Mouse (Mus musculus) liver, postnatal 0 days (tissue): ENCODE data around the gene Sprr2d. TPM values are rescaled to one million over a fixed set of nuclear protein-coding genes. Genes with fewer than 3 reads are reported as not detected.

Experiments
- ATAC-seq: fragments of 200-750 bp; cut with Nextera tagmentation; 2 replicates; pipeline ENCODE4 v1.8.0; 2017; ENCODE audit warnings: mild to moderate bottlenecking, moderate library complexity
- DNase-seq: peaks from one replicate; pipeline ENCODE4 v3.0.0-alpha.2; 2016
- H3K27ac ChIP-seq: fragments of 300-500 bp; sonication (generic); 2 replicates; pipeline ENCODE4 v1.5.1; 2014; ENCODE audit warnings: antibody characterized with exemption, moderate library complexity, mild to moderate bottlenecking, low read depth
- H3K27me3 ChIP-seq: fragments of 300-500 bp; sonication (generic); 2 replicates; pipeline ENCODE4 v1.6.1; 2014; ENCODE audit warnings: low read length, control low read depth, mixed read lengths; ENCODE audit not compliant: insufficient read depth
- H3K36me3 ChIP-seq: fragments of 300-500 bp; sonication (generic); replicated peaks from 2 replicates; pipeline ENCODE4 v1.6.1; 2014; ENCODE audit warnings: mild to moderate bottlenecking, control low read depth, low read length, moderate library complexity, mixed read lengths; ENCODE audit not compliant: insufficient read depth
- H3K4me1 ChIP-seq: fragments of 300-500 bp; sonication (generic); 2 replicates; pipeline ENCODE4 v1.6.1; 2014; ENCODE audit warnings: antibody characterized with exemption, mild to moderate bottlenecking, control low read depth; ENCODE audit not compliant: insufficient read depth
- H3K4me2 ChIP-seq: fragments of 300-500 bp; sonication (generic); 2 replicates; pipeline ENCODE4 v1.6.1; 2014; ENCODE audit warnings: low read depth, mild to moderate bottlenecking, low read length, moderate library complexity, mixed read lengths
- H3K4me3 ChIP-seq: fragments of 300-500 bp; sonication (generic); 2 replicates; pipeline ENCODE4 v1.5.1; 2014; ENCODE audit warnings: low read depth, low read length
- H3K9ac ChIP-seq: fragments of 300-500 bp; sonication (generic); replicated peaks from 2 replicates; pipeline ENCODE4 v1.6.1; 2014; ENCODE audit warnings: mild to moderate bottlenecking, moderate library complexity
- H3K9me3 ChIP-seq: fragments of 300-500 bp; sonication (generic); 2 replicates; pipeline ENCODE4 v1.6.1; 2016; ENCODE audit warnings: mild to moderate bottlenecking, control low read depth, low read length, mixed read lengths
- CTCF ChIP-seq: sonication (generic); IDR thresholded peaks from 2 replicates; pipeline ENCODE4 v1.5.1; 2016; ENCODE audit warnings: antibody characterized with exemption, low read depth
- EP300 ChIP-seq: IDR thresholded peaks from 2 replicates; pipeline ENCODE4 v1.6.1; 2016; ENCODE audit warnings: antibody characterized with exemption, low read depth, mild to moderate bottlenecking
- WGBS: fragments of 180-500 bp; shearing (Covaris S2); extraction: QIAGEN DNeasy Blood & Tissue Kit; methylation state at CpG from one replicate; pipeline ENCODE4 v1.1.7; 2014; ENCODE audit not compliant: insufficient replicate concordance; 5-methylcytosine and 5-hydroxymethylcytosine counted together
- polyA plus RNA-seq: library from polyadenylated mRNA; unstranded; fragments of >200 nt; fragmentation: Nextera tagmentation; extraction: Ambion mirVana; gene quantifications from 2 replicates; pipeline ENCODE4 v1.2.1, GENCODE M21; 2015

The Sprr2d gene
- polyA plus RNA-seq, 1 experiment from 2014 or later, result not detected

DNA sequence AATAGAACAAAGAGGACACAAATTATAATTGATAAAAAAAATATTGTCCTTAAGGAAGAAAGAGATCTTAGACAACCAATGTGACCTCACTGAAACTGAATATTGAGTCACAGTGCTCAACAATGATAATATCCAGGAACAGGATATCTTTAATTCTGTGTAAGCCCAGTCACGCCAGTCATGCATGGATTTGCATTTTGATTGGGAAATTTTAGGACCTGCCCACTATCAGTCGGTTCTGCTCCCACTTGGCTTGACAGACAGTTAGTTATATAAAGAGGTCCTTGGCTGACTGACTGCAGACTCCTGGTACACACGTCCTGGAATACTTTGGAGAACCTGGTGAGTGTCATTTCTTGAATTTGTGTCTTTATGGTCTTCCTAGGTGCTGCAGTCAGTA is 25.9 kb downstream of the Sprr2d start, which contains the start of gene Sprr2f:
Gene Sprr2f, plus strand, starts transcription at position 301 of the 400 bp plus-strand sequence.
- H3K4me1 ChIP-seq, result no peaks in the 10 kb centered on the region
- no peaks in the 10 kb centered on the region for H3K36me3 ChIP-seq
- ATAC-seq (no peak), DNase-seq (no peak)
- no peak within 1 kb of the TSS for H3K4me2 ChIP-seq
- no peaks in the 10 kb centered on the region for H3K27me3 ChIP-seq
- H3K4me3 ChIP-seq, result no peak within 1 kb of the TSS
- TF ChIP-seq EP300 (no peak), CTCF (no peak)
- no peak within 1 kb of the TSS for H3K27ac ChIP-seq
- WGBS, result 56% methylated on average over 3 of the region's 3 CpGs
- no peak within 1 kb of the TSS for H3K9ac ChIP-seq
- no peaks in the 10 kb centered on the region for H3K9me3 ChIP-seq

DNA sequence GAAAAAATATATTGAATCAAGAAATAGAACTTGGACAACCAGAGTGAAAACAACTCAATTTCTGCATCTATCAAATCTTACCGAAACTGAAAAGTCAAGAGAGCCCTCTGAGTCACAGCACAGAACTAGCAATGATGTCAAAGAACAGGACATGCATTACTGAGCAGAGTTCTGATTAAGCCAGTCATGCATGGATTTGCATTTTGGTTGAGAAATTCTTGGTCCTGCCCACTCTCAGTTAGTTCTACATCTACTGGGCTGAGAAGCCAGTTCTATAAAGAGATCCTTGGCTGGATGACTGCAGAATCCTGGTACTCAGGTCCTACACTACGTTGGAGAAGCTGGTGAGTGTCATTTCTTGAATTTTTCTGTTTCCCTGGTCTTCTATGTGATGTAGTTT is 34.7 kb downstream of the Sprr2d start:
- Histone ChIP-seq H3K27me3 (no peaks in the 10 kb centered on the region), H3K9ac (no peak overlapping the region), H3K9me3 (no peaks in the 10 kb centered on the region), H3K4me2 (no peak overlapping the region), H3K27ac (no peak overlapping the region), H3K4me1 (no peaks in the 10 kb centered on the region), H3K4me3 (no peak overlapping the region), H3K36me3 (no peaks in the 10 kb centered on the region)
- DNase-seq (no peak), ATAC-seq (no peak)
- 54% methylated on average over 2 of the region's 2 CpGs for WGBS
- TF ChIP-seq EP300 (no peak), CTCF (no peak)

DNA sequence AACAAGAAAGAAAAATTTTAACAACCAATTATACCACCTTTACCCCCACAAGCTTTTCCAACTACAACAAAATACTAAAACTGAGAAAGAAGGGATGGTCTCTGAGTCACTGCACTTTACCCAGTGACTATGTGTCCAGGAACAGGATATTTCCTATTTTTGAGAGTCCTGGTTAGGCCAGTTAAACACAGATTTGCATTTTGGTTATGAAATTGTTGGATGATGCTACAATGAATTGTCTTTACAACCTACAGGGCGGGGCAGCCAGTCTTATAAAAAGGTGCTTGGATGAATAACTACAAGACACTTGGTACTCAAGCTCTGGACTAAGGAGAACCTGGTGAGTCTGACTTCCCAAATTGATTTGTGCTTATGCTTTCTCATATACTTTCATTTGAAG is 46.4 kb downstream of the Sprr2d start, which contains the start of gene Sprr2h:
Gene Sprr2h, plus strand, starts transcription at position 301 of the 400 bp plus-strand sequence.
- ATAC-seq (no peak), DNase-seq (no peak)
- no peak within 1 kb of the TSS for H3K27ac ChIP-seq
- no peaks in the 10 kb centered on the region for H3K36me3 ChIP-seq
- H3K4me3 ChIP-seq, result no peak within 1 kb of the TSS
- WGBS, result 69% methylated on average over 1 of the region's 1 CpGs
- H3K9ac ChIP-seq, result no peak within 1 kb of the TSS
- no peak within 1 kb of the TSS for H3K4me2 ChIP-seq
- no peaks in the 10 kb centered on the region for H3K4me1 ChIP-seq
- no peaks in the 10 kb centered on the region for H3K9me3 ChIP-seq
- no peak for TF ChIP-seq CTCF
- TF ChIP-seq EP300, result no peak
- H3K27me3 ChIP-seq, result no peaks in the 10 kb centered on the region

Other genes with a start within 250 kb of the Sprr2d start
- gene Prr9, start 215.2 kb upstream of the Sprr2d start, polyA plus RNA-seq, result not detected in 2 replicates
- not detected in 2 replicates for gene Lelp1, start 196.4 kb upstream of the Sprr2d start, polyA plus RNA-seq
- not detected in 2 replicates for gene Sprr2a1, start 123.3 kb upstream of the Sprr2d start, polyA plus RNA-seq
- 0.21 TPM in 1 of 2 replicates, not detected in the other for gene Sprr2a2, start 123.2 kb upstream of the Sprr2d start, polyA plus RNA-seq
- gene Sprr2a3, start 53.7 kb upstream of the Sprr2d start, polyA plus RNA-seq, result not detected in 2 replicates
- not detected in 2 replicates for gene Sprr2b, start 22.5 kb upstream of the Sprr2d start, polyA plus RNA-seq
- gene Sprr2e, start 13.0 kb downstream of the Sprr2d start, polyA plus RNA-seq, result not detected in 2 replicates
- not detected in 2 replicates for gene Sprr2f, start 26.0 kb downstream of the Sprr2d start, polyA plus RNA-seq
- not detected in 2 replicates for gene Sprr2h, start 46.5 kb downstream of the Sprr2d start, polyA plus RNA-seq
- not detected in 2 replicates for gene Sprr2i, start 68.9 kb downstream of the Sprr2d start, polyA plus RNA-seq
- not detected in 2 replicates for gene Sprr2j-ps, start 78.9 kb downstream of the Sprr2d start, polyA plus RNA-seq
- 4.1 and 4.5 TPM in 2 replicates for gene Gm9774, start 90.3 kb downstream of the Sprr2d start, polyA plus RNA-seq
- gene Sprr2k, start 93.4 kb downstream of the Sprr2d start, polyA plus RNA-seq, result 0.18 TPM in 1 of 2 replicates, not detected in the other
- gene Sprr1b, start 99.6 kb downstream of the Sprr2d start, polyA plus RNA-seq, result not detected in 2 replicates
- not detected in 2 replicates for gene Sprr3, start 119.6 kb downstream of the Sprr2d start, polyA plus RNA-seq
- gene Sprr1a, start 146.8 kb downstream of the Sprr2d start, polyA plus RNA-seq, result 0.14 TPM in 1 of 2 replicates, not detected in the other
- not detected in 2 replicates for gene Sprr4, start 161.4 kb downstream of the Sprr2d start, polyA plus RNA-seq
- not detected in 2 replicates for gene 2310046K23Rik, start 195.4 kb downstream of the Sprr2d start, polyA plus RNA-seq
- gene Ivl, start 234.6 kb downstream of the Sprr2d start, polyA plus RNA-seq, result not detected in 2 replicates
- gene Smcp, start 249.9 kb downstream of the Sprr2d start, polyA plus RNA-seq, result 5.1 and 6.3 TPM in 2 replicates